21 mouse cellular contexts compared by ENCODE assay signal in the genomic region with DNA sequence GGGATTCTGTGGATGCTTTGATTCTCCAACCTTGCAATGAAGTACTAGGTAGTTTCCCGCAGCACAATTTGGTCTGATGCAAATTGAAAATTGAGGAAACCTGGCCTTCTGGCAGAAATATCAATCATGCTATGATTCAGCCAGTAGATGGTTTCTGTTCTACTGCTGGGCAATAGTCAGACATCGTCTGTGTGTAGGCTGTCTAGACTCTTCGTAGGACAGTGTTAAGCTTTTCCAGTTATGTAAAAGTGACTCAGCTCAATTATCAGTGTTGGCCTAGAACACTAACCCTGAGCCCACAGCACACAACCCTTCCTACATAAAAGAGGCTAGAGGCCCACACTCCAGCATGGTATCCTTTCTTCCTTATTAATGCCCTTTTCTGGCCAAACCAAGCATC. TPM values are rescaled to one million over a fixed set of nuclear protein-coding genes. Genes with fewer than 3 reads are reported as not detected.
"Had no signal": no experiment of that assay in that cellular context is flagged by ENCODE, and none has a peak within 500 bp of the region (broad histone marks: within the 10 kb centered on the region; RNA-seq: fewer than 3 reads in every experiment).

No protein-coding gene starts in this region.

- H3K9me3 ChIP-seq: lung, embryonic 15.5 days; midbrain, embryonic 13.5 days; midbrain, embryonic 15.5 days; neural tube, embryonic 12.5 days; stomach, embryonic 15.5 days had no signal

- H3K9ac ChIP-seq: lung, embryonic 15.5 days; midbrain, embryonic 13.5 days; midbrain, embryonic 15.5 days; neural tube, embryonic 12.5 days; stomach, embryonic 15.5 days had no signal

- H3K4me2 ChIP-seq: lung, embryonic 15.5 days; midbrain, embryonic 11.5 days; midbrain, embryonic 13.5 days; midbrain, embryonic 15.5 days; neural tube, embryonic 12.5 days; stomach, embryonic 15.5 days had no signal

- DNase-seq: lung, adult 2 months; lung, postnatal 14 days; lung, postnatal 36 days; right cerebral cortex, postnatal 14 days; thymus, adult 2 months; thymus, postnatal 25 days; thymus, postnatal 4 days had no signal

- H3K4me3 ChIP-seq: lung, embryonic 15.5 days; megakaryocyte, embryonic 14.5 days; midbrain, embryonic 13.5 days; midbrain, embryonic 15.5 days; neural tube, embryonic 12.5 days; stomach, embryonic 15.5 days had no signal

- H3K36me3 ChIP-seq: lung, embryonic 15.5 days; midbrain, embryonic 13.5 days; midbrain, embryonic 15.5 days; neural tube, embryonic 12.5 days; stomach, embryonic 15.5 days had no signal

- H3K4me1 ChIP-seq: lung, embryonic 15.5 days; megakaryocyte, embryonic 14.5 days; midbrain, embryonic 13.5 days; midbrain, embryonic 15.5 days; neural tube, embryonic 12.5 days; stomach, embryonic 15.5 days had no signal

- H3K27ac ChIP-seq: lung, embryonic 15.5 days; macrophage; midbrain, embryonic 13.5 days; midbrain, embryonic 15.5 days; neural tube, embryonic 12.5 days; stomach, embryonic 15.5 days; stomach, postnatal 0 days had no signal

- ATAC-seq: lung, postnatal 0 days; midbrain, embryonic 13.5 days; midbrain, embryonic 15.5 days had no signal

- H3K27me3 ChIP-seq: lung, embryonic 15.5 days; megakaryocyte, embryonic 14.5 days; midbrain, embryonic 13.5 days; midbrain, embryonic 15.5 days; neural tube, embryonic 12.5 days; stomach, embryonic 15.5 days had no signal

RNA-seq across cellular contexts. Expression of gene Ano3, which starts 14.7 kb away (rescaled TPM):
- total RNA-seq: megakaryocyte progenitor cell, adult 5-6 weeks; monocyte, adult 5-6 weeks; neutrophil, adult 5-6 weeks had no signal
- polyA plus RNA-seq: macrophage; spleen, adult 2 months; thymus, adult 2 months had no signal
